Mouse (Mus musculus) liver, postnatal 0 days (tissue): Measurements from ENCODE around the gene Rundc3a.

Experiments used
- CTCF ChIP-seq: sonication (generic); IDR thresholded peaks from 2 replicates; pipeline ENCODE4 v1.5.1; 2016; ENCODE audit warnings: antibody characterized with exemption, low read depth
- EP300 ChIP-seq: IDR thresholded peaks from 2 replicates; pipeline ENCODE4 v1.6.1; 2016; ENCODE audit warnings: antibody characterized with exemption, low read depth, mild to moderate bottlenecking

GRCm38 (mm10) chr11:102435754-102436470 lies 42.7 kb downstream of the Rundc3a start:
- no peak for TF ChIP-seq CTCF
- no peak for TF ChIP-seq EP300
